Comparison of ENCODE assay signal across 9 mouse cellular contexts in genomic region chr2:25460135-25460534, GRCm38 (mm10). TPM values are rescaled to one million over a fixed set of nuclear protein-coding genes. Genes with fewer than 3 reads are reported as not detected.
DNase-seq lines count a peak whose midpoint lies in the region; ATAC-seq and TF ChIP-seq lines count a peak whose summit lies in the region.
"Had no signal": no experiment of that assay in that cellular context is flagged by ENCODE, and none has a peak within 500 bp of the region (broad histone marks: within the 10 kb centered on the region; RNA-seq: fewer than 3 reads in every experiment).

No protein-coding gene starts in this region.

- H3K27ac ChIP-seq in lung, postnatal 0 days (ENCODE audit: low read length): peak overlapping the region; percentile 93
- H3K27ac ChIP-seq in neural tube, embryonic 14.5 days (ENCODE audit: low read depth, low read length): peak overlapping the region; percentile 94

- intact Hi-C loops in gastrocnemius, postnatal 14 days (cut with DNase I; ENCODE audit: low total_unique reads): no loop called here
- intact Hi-C loops in left cerebral cortex, postnatal 4 days (cut with DNase I): no loop called here

- peaks cover 8% of the 10 kb centered on the region; the same call in 1 of the 2 replicates for H3K4me1 ChIP-seq in lung, postnatal 0 days (ENCODE audit: insufficient read depth, low read depth, low read length)
- H3K4me1 ChIP-seq in neural tube, embryonic 14.5 days (ENCODE audit: control insufficient read depth, insufficient read depth, low read length): peaks cover 17% of the 10 kb centered on the region

- no peaks in the 10 kb centered on the region for H3K27me3 ChIP-seq in lung, postnatal 0 days (replicated peaks; ENCODE audit: insufficient read depth, low read length)
- no peaks in the 10 kb centered on the region for H3K27me3 ChIP-seq in neural tube, embryonic 14.5 days (ENCODE audit: control insufficient read depth, insufficient read depth, low read length)

- WGBS in lung, postnatal 0 days: 30% methylated on average over 5 of the region's 5 CpGs
- WGBS in neural tube, embryonic 14.5 days: 37% methylated on average over 5 of the region's 5 CpGs

- H3K9ac ChIP-seq in lung, postnatal 0 days (replicated peaks; ENCODE audit: low read depth): peak overlapping the region; percentile 54
- peak overlapping the region; percentile 87 for H3K9ac ChIP-seq in neural tube, embryonic 14.5 days (replicated peaks; ENCODE audit: low read depth, low read length)

- peak overlapping the region; percentile 76 for H3K4me2 ChIP-seq in lung, postnatal 0 days (replicated peaks; ENCODE audit: low read depth, low read length)
- peak overlapping the region; percentile 64 for H3K4me2 ChIP-seq in neural tube, embryonic 14.5 days (ENCODE audit: low read depth, low read length)

- TF ChIP-seq EP300 in lung, postnatal 0 days (IDR thresholded peaks at IDR 0.05): no peak

- H3K9me3 ChIP-seq in lung, postnatal 0 days (ENCODE audit: low read length): no peaks in the 10 kb centered on the region
- no peaks in the 10 kb centered on the region for H3K9me3 ChIP-seq in neural tube, embryonic 14.5 days (ENCODE audit: control insufficient read depth, low read length)

- TF ChIP-seq CTCF in lung, postnatal 0 days (IDR thresholded peaks at IDR 0.05): no peak

- peak; percentile 39 for DNase-seq in adrenal gland, adult 8-10 months
- no peak for DNase-seq in adrenal gland, adult (ENCODE audit: inconsistent age in 2 of 2, low spot score in 1 of 2)
- DNase-seq in lung, postnatal 0 days (ENCODE audit: low spot score): no peak
- no peak for DNase-seq in lung, postnatal 10 days
- DNase-seq in gastrocnemius, postnatal 14 days: peak; percentile 28
- DNase-seq in left cerebral cortex, postnatal 4 days: peak; percentile 56
- DNase-seq in B cell, adult 2 months: no peak

- no peaks in the 10 kb centered on the region for H3K36me3 ChIP-seq in lung, postnatal 0 days (ENCODE audit: insufficient read depth, low read length)
- H3K36me3 ChIP-seq in neural tube, embryonic 14.5 days (ENCODE audit: control insufficient read depth, insufficient read depth, low read length): 0 out of 2 replicates have a peak, but pooled peaks cover 5% of the 10 kb centered on the region

- H3K4me3 ChIP-seq in lung, postnatal 0 days (ENCODE audit: low read depth, low read length): peak overlapping the region; percentile 68
- peak overlapping the region; percentile 74 for H3K4me3 ChIP-seq in neural tube, embryonic 14.5 days (ENCODE audit: low read depth, low read length)

- no peak for ATAC-seq in lung, postnatal 0 days
- peak; percentile 29 for ATAC-seq in neural tube, embryonic 14.5 days (ENCODE audit: low read depth)

RNA-seq across cellular contexts. Expression of gene Paxx, which starts 0.8 kb away (rescaled TPM):
- 10 to 100 TPM; 32.4 to 68.2 (median 43.4) TPM for total RNA-seq in adrenal gland, adult 8-10 months (2022)
- 67.4 and 68.9 TPM in 2 replicates for polyA plus RNA-seq in lung, postnatal 0 days (2015; fragmentation: Nextera tagmentation; extraction: Ambion mirVana)
- total RNA-seq in gastrocnemius, postnatal 14 days (2021): 10 to 100 TPM; 15.7 to 18.9 TPM
- total RNA-seq in left cerebral cortex, postnatal 4 days (2021): 10 to 100 TPM; 83.1 to 92.4 TPM
- 94.5 and 124 TPM in 2 replicates for polyA plus RNA-seq in neural tube, embryonic 14.5 days (2014; fragmentation: Nextera tagmentation; extraction: Ambion mirVana)

RNA-seq across cellular contexts. Expression of gene Clic3, which starts 3.5 kb away (rescaled TPM):
- total RNA-seq in adrenal gland, adult 8-10 months (2022): not detected
- polyA plus RNA-seq in lung, postnatal 0 days (2015; fragmentation: Nextera tagmentation; extraction: Ambion mirVana): 633 and 715 TPM in 2 replicates
- total RNA-seq in gastrocnemius, postnatal 14 days (2021): not detected
- under 1 TPM in 1 of 2 experiments, not detected in 1; 0.52 TPM for total RNA-seq in left cerebral cortex, postnatal 4 days (2021)
- polyA plus RNA-seq in neural tube, embryonic 14.5 days (2014; fragmentation: Nextera tagmentation; extraction: Ambion mirVana): 1.5 and 2.4 TPM in 2 replicates
- total RNA-seq: common myeloid progenitor, adult 5-6 weeks had no signal

RNA-seq across cellular contexts. Expression of gene Ptgds, which starts 9.7 kb away (rescaled TPM):
- 10 to 100 TPM in 1 of 4 experiments, 1 to 10 TPM in 3; 3.2 to 10.5 (median 4.4) TPM for total RNA-seq in adrenal gland, adult 8-10 months (2022)
- 5.8 and 6.1 TPM in 2 replicates for polyA plus RNA-seq in lung, postnatal 0 days (2015; fragmentation: Nextera tagmentation; extraction: Ambion mirVana)
- total RNA-seq in gastrocnemius, postnatal 14 days (2021): 1 to 10 TPM; 1.3 to 1.4 TPM
- total RNA-seq in left cerebral cortex, postnatal 4 days (2021): 100 to 1,000 TPM; 665 to 881 TPM
- polyA plus RNA-seq in neural tube, embryonic 14.5 days (2014; fragmentation: Nextera tagmentation; extraction: Ambion mirVana): 5.6 and 87.6 TPM in 2 replicates
- total RNA-seq: common myeloid progenitor, adult 5-6 weeks had no signal

RNA-seq across cellular contexts. Expression of gene Abca2, which starts 31.6 kb away (rescaled TPM):
- total RNA-seq in adrenal gland, adult 8-10 months (2022): 10 to 100 TPM; 48.9 to 73.0 (median 57.5) TPM
- 2.7 and 4.0 TPM in 2 replicates for polyA plus RNA-seq in lung, postnatal 0 days (2015; fragmentation: Nextera tagmentation; extraction: Ambion mirVana)
- total RNA-seq in gastrocnemius, postnatal 14 days (2021): 10 to 100 TPM in 1 of 2 experiments, 1 to 10 TPM in 1; 9.2 to 11.6 TPM
- 10 to 100 TPM; 78.4 to 99.2 TPM for total RNA-seq in left cerebral cortex, postnatal 4 days (2021)
- polyA plus RNA-seq in neural tube, embryonic 14.5 days (2014; fragmentation: Nextera tagmentation; extraction: Ambion mirVana): 16.2 and 17.0 TPM in 2 replicates

RNA-seq across cellular contexts. Expression of gene Lcn12, which starts 33.6 kb away (rescaled TPM):
- not detected for total RNA-seq in adrenal gland, adult 8-10 months (2022)
- not detected in 2 replicates for polyA plus RNA-seq in lung, postnatal 0 days (2015; fragmentation: Nextera tagmentation; extraction: Ambion mirVana)
- total RNA-seq in gastrocnemius, postnatal 14 days (2021): not detected
- total RNA-seq in left cerebral cortex, postnatal 4 days (2021): not detected
- polyA plus RNA-seq in neural tube, embryonic 14.5 days (2014; fragmentation: Nextera tagmentation; extraction: Ambion mirVana): not detected in 2 replicates
- total RNA-seq: common myeloid progenitor, adult 5-6 weeks had no signal

Comparison
In these comparisons a context has a peak if more than half of its experiments do, and no peak if none do; other contexts are left out.
1. DNase-seq: peak in adrenal gland, adult 8-10 months (single experiment), gastrocnemius, postnatal 14 days (single experiment) and left cerebral cortex, postnatal 4 days (single experiment); none in adrenal gland, adult (0 of 2), lung, postnatal 0 days (single experiment), lung, postnatal 10 days (single experiment) and B cell, adult 2 months (0 of 2).
2. RNA of gene Ptgds, which starts 9.7 kb away (total RNA-seq): 665 to 881 TPM in left cerebral cortex, postnatal 4 days; 3.2 to 10.5 TPM in adrenal gland, adult 8-10 months and 1.3 to 1.4 TPM in gastrocnemius, postnatal 14 days; every median in the first group is over 10 times any median in the second.